Mouse (Mus musculus): ENCODE measurements around the gene Timm10b.

Gene Timm10b

GRCm38 (mm10) chr7:105639756-105640155, at the start of gene Timm10b:
TSS of gene Timm10b (plus strand) at chr7:105640056.
- DNase-seq (ENCODE audit: low read depth, low spot score), result no peak

- no peak for DNase-seq (ENCODE audit: low read depth, low spot score)
Measured at GRCm38 (mm10) chr7:105590097-105590496, 49.8 kb upstream of the Timm10b start.

GRCm38 (mm10) chr7:105602860-105603623, 36.8 kb upstream of the Timm10b start:
- DNase-seq (ENCODE audit: low read depth, low spot score), result peak; percentile 24

- no peak for DNase-seq (ENCODE audit: low read depth, low spot score)
Measured at GRCm38 (mm10) chr7:105608467-105608866, 31.4 kb upstream of the Timm10b start.

- no peak for DNase-seq (ENCODE audit: low read depth, low spot score)
Measured at GRCm38 (mm10) chr7:105611767-105612166, 28.1 kb upstream of the Timm10b start.

GRCm38 (mm10) chr7:105614400-105614799, 25.5 kb upstream of the Timm10b start:
- no peak for DNase-seq (ENCODE audit: low read depth, low spot score)

GRCm38 (mm10) chr7:105615720-105616119, 24.1 kb upstream of the Timm10b start:
- no peak for DNase-seq (ENCODE audit: low read depth, low spot score)

- DNase-seq (ENCODE audit: low read depth, low spot score), result no peak
Measured at GRCm38 (mm10) chr7:105616561-105616960, 23.3 kb upstream of the Timm10b start.

GRCm38 (mm10) chr7:105617810-105618209, 22.0 kb upstream of the Timm10b start:
- DNase-seq (ENCODE audit: low read depth, low spot score), result no peak

GRCm38 (mm10) chr7:105619701-105620100, 20.2 kb upstream of the Timm10b start:
- DNase-seq (ENCODE audit: low read depth, low spot score), result no peak

GRCm38 (mm10) chr7:105621053-105621452, 18.8 kb upstream of the Timm10b start:
- no peak for DNase-seq (ENCODE audit: low read depth, low spot score)

- DNase-seq (ENCODE audit: low read depth, low spot score), result no peak
Measured at GRCm38 (mm10) chr7:105621646-105622292, 18.1 kb upstream of the Timm10b start.

GRCm38 (mm10) chr7:105625397-105625796, 14.5 kb upstream of the Timm10b start:
- DNase-seq (ENCODE audit: low read depth, low spot score), result no peak

GRCm38 (mm10) chr7:105628633-105629032, 11.2 kb upstream of the Timm10b start:
- no peak for DNase-seq (ENCODE audit: low read depth, low spot score)

- peak; percentile 10 for DNase-seq (ENCODE audit: low read depth, low spot score)
Measured at GRCm38 (mm10) chr7:105632551-105632972, 7.3 kb upstream of the Timm10b start.

GRCm38 (mm10) chr7:105633127-105633800, 6.6 kb upstream of the Timm10b start, which contains the start of gene Trim3:
TSS of gene Trim3 (minus strand) at chr7:105633571.
- peak; percentile 83 for DNase-seq (ENCODE audit: low read depth, low spot score)

- DNase-seq (ENCODE audit: low read depth, low spot score), result no peak
Measured at GRCm38 (mm10) chr7:105633801-105634135, 6.1 kb upstream of the Timm10b start.

GRCm38 (mm10) chr7:105634272-105634920, 5.5 kb upstream of the Timm10b start:
- no peak for DNase-seq (ENCODE audit: low read depth, low spot score)

- no peak for DNase-seq (ENCODE audit: low read depth, low spot score)
Measured at GRCm38 (mm10) chr7:105635726-105636125, 4.1 kb upstream of the Timm10b start.

- DNase-seq (ENCODE audit: low read depth, low spot score), result no peak
Measured at GRCm38 (mm10) chr7:105638776-105639175, 1.1 kb upstream of the Timm10b start.

- no peak for DNase-seq (ENCODE audit: low read depth, low spot score)
Measured at GRCm38 (mm10) chr7:105639304-105639703, 552 bp upstream of the Timm10b start.
